Mouse (Mus musculus): ENCODE measurements at regions not wholly inside any gene's neighbourhood (a gene's known extent, or its start where the extent isn't known, plus 50 kb on each side); places are given as distances from the start of the nearest gene placed in this dataset.

GRCm38 (mm10) chr7:70525372-70525771 lies 158.8 kb upstream of the Nr2f2 start:
- TF ChIP-seq CTCF (IDR thresholded peaks at IDR 0.05; ENCODE audit: extremely low read depth, insufficient read length, insufficient replicate concordance, low read depth, low read length) (no peak), POLR2A (IDR thresholded peaks at IDR 0.05; ENCODE audit: low read depth, low read length) (no peak)
